Mouse (Mus musculus) yolk sac, embryonic 10.5 days (tissue): ENCODE data around the gene Wdr62.

Experiments used
- DNase-seq: peaks from one replicate; pipeline ENCODE4 v3.0.0-alpha.2; 2017; ENCODE audit warnings: low spot score

Gene Wdr62

GRCm38 (mm10) chr7:30279951-30280669 lies at the start of gene Wdr62, which contains the start of gene Thap8:
TSS of gene Wdr62 (minus strand) at chr7:30280419.
TSS of gene Thap8 (plus strand) at chr7:30280094.
- peak; percentile 96 for DNase-seq

- no peak for DNase-seq
These were observed 48.2 kb upstream of the Wdr62 start for GRCm38 (mm10) chr7:30328379-30328778.

GRCm38 (mm10) chr7:30327140-30327539 lies 46.9 kb upstream of the Wdr62 start:
- no peak for DNase-seq

GRCm38 (mm10) chr7:30326427-30326826 lies 46.2 kb upstream of the Wdr62 start:
- no peak for DNase-seq

GRCm38 (mm10) chr7:30325364-30325763 lies 45.1 kb upstream of the Wdr62 start:
- no peak for DNase-seq

- DNase-seq, result no peak
These were observed 44.2 kb upstream of the Wdr62 start for GRCm38 (mm10) chr7:30324300-30324944.

GRCm38 (mm10) chr7:30323795-30324194 lies 43.6 kb upstream of the Wdr62 start, which contains the start of gene Sdhaf1:
TSS of gene Sdhaf1 (minus strand) at chr7:30323895.
- no peak for DNase-seq

GRCm38 (mm10) chr7:30322865-30323264 lies 42.6 kb upstream of the Wdr62 start:
- DNase-seq, result no peak

- peak; percentile 97 for DNase-seq
These were observed 42.1 kb upstream of the Wdr62 start for GRCm38 (mm10) chr7:30322285-30322667.

GRCm38 (mm10) chr7:30321539-30322284 lies 41.5 kb upstream of the Wdr62 start, which contains the start of gene E130208F15Rik:
TSS of gene E130208F15Rik (plus strand) at chr7:30321740.
- DNase-seq, result peak; percentile 81

- peak; percentile 61 for DNase-seq
These were observed 40.7 kb upstream of the Wdr62 start for GRCm38 (mm10) chr7:30320946-30321345.

GRCm38 (mm10) chr7:30318142-30318541 lies 37.9 kb upstream of the Wdr62 start:
- no peak for DNase-seq

- no peak for DNase-seq
These were observed 35.6 kb upstream of the Wdr62 start for GRCm38 (mm10) chr7:30315559-30316529.

GRCm38 (mm10) chr7:30314721-30315155 lies 34.5 kb upstream of the Wdr62 start, which contains the start of gene Syne4:
TSS of gene Syne4 (plus strand) at chr7:30314807.
- peak; percentile 85 for DNase-seq

GRCm38 (mm10) chr7:30313666-30314320 lies 33.6 kb upstream of the Wdr62 start:
- peak; percentile 62 for DNase-seq

GRCm38 (mm10) chr7:30310136-30310535 lies 29.9 kb upstream of the Wdr62 start:
- DNase-seq, result no peak

- DNase-seq, result no peak
These were observed 29.3 kb upstream of the Wdr62 start for GRCm38 (mm10) chr7:30309395-30310129.

- peak; percentile 93 for DNase-seq
These were observed 28.1 kb upstream of the Wdr62 start, which contains the start of gene Alkbh6 for GRCm38 (mm10) chr7:30308076-30309005. TSS of gene Alkbh6 (plus strand) at chr7:30308717.
